Mouse (Mus musculus): ENCODE data around the gene Rps6kb2. TPM values are rescaled to one million over a fixed set of nuclear protein-coding genes. Genes with fewer than 3 reads are reported as not detected.

The Rps6kb2 gene
- polyA plus RNA-seq, 1 experiment from 2014 or later = 77.0 TPM

GRCm38 (mm10) chr19:4156771-4157170 is 6.4 kb downstream of the Rps6kb2 start:
- WGBS = 92% methylated on average over 12 of the region's 12 CpGs
- H3K4me1 ChIP-seq (replicated peaks) = peaks cover 17% of the 10 kb centered on the region
- H3K4me3 ChIP-seq = no peak overlapping the region
- no peak for DNase-seq (ENCODE audit: low spot score)
- H3K36me3 ChIP-seq = peaks cover 88% of the 10 kb centered on the region
- no peaks in the 10 kb centered on the region for H3K9me3 ChIP-seq
- no peaks in the 10 kb centered on the region for H3K27me3 ChIP-seq (ENCODE audit: insufficient read depth, poor library complexity, severe bottlenecking)
- H3K27ac ChIP-seq = no peak overlapping the region

- Histone ChIP-seq H3K9me3 (no peaks in the 10 kb centered on the region), H3K36me3 (peaks cover 88% of the 10 kb centered on the region), H3K4me1 (replicated peaks) (peaks cover 17% of the 10 kb centered on the region), H3K4me3 (no peak overlapping the region), H3K27ac (peak overlapping the region; percentile 76), H3K27me3 (ENCODE audit: insufficient read depth, poor library complexity, severe bottlenecking) (no peaks in the 10 kb centered on the region)
- 75% methylated on average over 20 of the region's 20 CpGs for WGBS
- DNase-seq (ENCODE audit: low spot score) = no peak
Measured at GRCm38 (mm10) chr19:4156073-4156579, 7.0 kb downstream of the Rps6kb2 start.

GRCm38 (mm10) chr19:4155223-4156072 is 7.7 kb downstream of the Rps6kb2 start:
- H3K4me1 ChIP-seq (replicated peaks) = peaks cover 17% of the 10 kb centered on the region
- WGBS = 76% methylated on average over 6 of the region's 6 CpGs
- H3K27ac ChIP-seq = peak overlapping the region; percentile 76
- no peaks in the 10 kb centered on the region for H3K9me3 ChIP-seq
- DNase-seq (ENCODE audit: low spot score) = no peak
- H3K4me3 ChIP-seq = no peak overlapping the region
- H3K27me3 ChIP-seq (ENCODE audit: insufficient read depth, poor library complexity, severe bottlenecking) = no peaks in the 10 kb centered on the region
- peaks cover 88% of the 10 kb centered on the region for H3K36me3 ChIP-seq

- no peak for DNase-seq (ENCODE audit: low spot score)
- peaks cover 90% of the 10 kb centered on the region for H3K36me3 ChIP-seq
- H3K27ac ChIP-seq = no peak overlapping the region
- H3K27me3 ChIP-seq (ENCODE audit: insufficient read depth, poor library complexity, severe bottlenecking) = no peaks in the 10 kb centered on the region
- peaks cover 25% of the 10 kb centered on the region for H3K4me1 ChIP-seq (replicated peaks)
- 81% methylated on average over 13 of the region's 13 CpGs for WGBS
- no peaks in the 10 kb centered on the region for H3K9me3 ChIP-seq
- H3K4me3 ChIP-seq = no peak overlapping the region
Measured at GRCm38 (mm10) chr19:4154437-4155222, 8.5 kb downstream of the Rps6kb2 start.

GRCm38 (mm10) chr19:4153232-4153654 is 9.9 kb downstream of the Rps6kb2 start, which contains the start of gene Ptprcap:
Gene Ptprcap (plus strand): TSS chr19:4153604.
- H3K4me1 ChIP-seq (replicated peaks) = peaks cover 38% of the 10 kb centered on the region
- H3K4me3 ChIP-seq = no peak within 1 kb of the TSS
- H3K9me3 ChIP-seq = no peaks in the 10 kb centered on the region
- H3K27ac ChIP-seq = 0 out of 2 replicates have a peak within 1 kb of the TSS, but pooled peaks have one; percentile 0
- H3K36me3 ChIP-seq = peaks cover 76% of the 10 kb centered on the region
- no peaks in the 10 kb centered on the region for H3K27me3 ChIP-seq (ENCODE audit: insufficient read depth, poor library complexity, severe bottlenecking)
- no peak for DNase-seq (ENCODE audit: low spot score)
- WGBS = 80% methylated on average over 11 of the region's 11 CpGs

GRCm38 (mm10) chr19:4152445-4153231 is 10.5 kb downstream of the Rps6kb2 start:
- WGBS = 90% methylated on average over 8 of the region's 8 CpGs
- H3K4me3 ChIP-seq = no peak overlapping the region

GRCm38 (mm10) chr19:4151898-4152297 is 11.3 kb downstream of the Rps6kb2 start:
- H3K4me3 ChIP-seq = no peak overlapping the region
- no peak overlapping the region for H3K27ac ChIP-seq
- H3K27me3 ChIP-seq (ENCODE audit: insufficient read depth, poor library complexity, severe bottlenecking) = no peaks in the 10 kb centered on the region
- H3K36me3 ChIP-seq = peaks cover 63% of the 10 kb centered on the region
- 88% methylated on average over 5 of the region's 5 CpGs for WGBS
- H3K4me1 ChIP-seq (replicated peaks) = peaks cover 49% of the 10 kb centered on the region
- H3K9me3 ChIP-seq = no peaks in the 10 kb centered on the region
- no peak for DNase-seq (ENCODE audit: low spot score)

More at GRCm38 (mm10) chr19:4152445-4153231, 10.5 kb downstream of the Rps6kb2 start:
- Histone ChIP-seq H3K27me3 (ENCODE audit: insufficient read depth, poor library complexity, severe bottlenecking) (no peaks in the 10 kb centered on the region), H3K27ac (no peak overlapping the region), H3K9me3 (no peaks in the 10 kb centered on the region), H3K36me3 (peaks cover 70% of the 10 kb centered on the region), H3K4me1 (replicated peaks) (peaks cover 44% of the 10 kb centered on the region)
- DNase-seq (ENCODE audit: low spot score) = no peak

GRCm38 (mm10) chr19:4151488-4151860 is 11.7 kb downstream of the Rps6kb2 start:
- no peaks in the 10 kb centered on the region for H3K9me3 ChIP-seq
- H3K4me1 ChIP-seq (replicated peaks) = peaks cover 49% of the 10 kb centered on the region
- peaks cover 58% of the 10 kb centered on the region for H3K36me3 ChIP-seq
- no peak overlapping the region for H3K4me3 ChIP-seq
- H3K27me3 ChIP-seq (ENCODE audit: insufficient read depth, poor library complexity, severe bottlenecking) = no peaks in the 10 kb centered on the region
- no peak overlapping the region for H3K27ac ChIP-seq
- DNase-seq (ENCODE audit: low spot score) = no peak
- 85% methylated on average over 5 of the region's 5 CpGs for WGBS

GRCm38 (mm10) chr19:4150567-4151487 is 12.3 kb downstream of the Rps6kb2 start:
- H3K4me3 ChIP-seq = peak overlapping the region; percentile 2; the same call in 1 of the 2 replicates
- H3K9me3 ChIP-seq = no peaks in the 10 kb centered on the region

GRCm38 (mm10) chr19:4149764-4150461 is 13.2 kb downstream of the Rps6kb2 start:
- DNase-seq (ENCODE audit: low spot score) = no peak
- peaks cover 39% of the 10 kb centered on the region for H3K4me1 ChIP-seq (replicated peaks)
- no peaks in the 10 kb centered on the region for H3K9me3 ChIP-seq
- 94% methylated on average over 17 of the region's 17 CpGs for WGBS
- H3K27ac ChIP-seq = no peak overlapping the region
- H3K27me3 ChIP-seq (ENCODE audit: insufficient read depth, poor library complexity, severe bottlenecking) = no peaks in the 10 kb centered on the region
- peak overlapping the region; percentile 79 for H3K4me3 ChIP-seq
- peaks cover 44% of the 10 kb centered on the region for H3K36me3 ChIP-seq

More at GRCm38 (mm10) chr19:4150567-4151487, 12.3 kb downstream of the Rps6kb2 start:
- Histone ChIP-seq H3K36me3 (peaks cover 52% of the 10 kb centered on the region), H3K4me1 (replicated peaks) (peaks cover 42% of the 10 kb centered on the region), H3K27ac (no peak overlapping the region), H3K27me3 (ENCODE audit: insufficient read depth, poor library complexity, severe bottlenecking) (no peaks in the 10 kb centered on the region)
- DNase-seq (ENCODE audit: low spot score) = no peak
- WGBS = 90% methylated on average over 22 of the region's 22 CpGs

- H3K9me3 ChIP-seq = no peaks in the 10 kb centered on the region
- H3K27ac ChIP-seq = no peak overlapping the region
- H3K27me3 ChIP-seq (ENCODE audit: insufficient read depth, poor library complexity, severe bottlenecking) = no peaks in the 10 kb centered on the region
- 90% methylated on average over 11 of the region's 11 CpGs for WGBS
- peaks cover 44% of the 10 kb centered on the region for H3K36me3 ChIP-seq
- no peak for DNase-seq (ENCODE audit: low spot score)
- H3K4me3 ChIP-seq = peak overlapping the region; percentile 79
- peaks cover 43% of the 10 kb centered on the region for H3K4me1 ChIP-seq (replicated peaks)
Measured at GRCm38 (mm10) chr19:4149283-4149682, 13.9 kb downstream of the Rps6kb2 start.

Measured in hindbrain, embryonic 10.5 days (tissue).